Mouse (Mus musculus): ENCODE data around the gene Sf1.
A peak's percentile ranks its signal among the peaks of the same experiment; 100 is the strongest.

Sf1 gene

GRCm38 (mm10) chr19:6375423-6376254 lies 12.1 kb downstream of the Sf1 start:
- no peak for DNase-seq (ENCODE audit: low spot score in 2 of 2)

- no peak for DNase-seq (ENCODE audit: low spot score in 2 of 2)
Measured at GRCm38 (mm10) chr19:6376255-6376564, 12.7 kb downstream of the Sf1 start.

GRCm38 (mm10) chr19:6376643-6377042 lies 13.2 kb downstream of the Sf1 start:
- DNase-seq (ENCODE audit: low spot score in 2 of 2), result no peak

GRCm38 (mm10) chr19:6377327-6378040 lies 14.0 kb downstream of the Sf1 start:
- no peak for DNase-seq (ENCODE audit: low spot score in 2 of 2)

GRCm38 (mm10) chr19:6380411-6381166 lies 17.1 kb downstream of the Sf1 start:
- DNase-seq (ENCODE audit: low spot score in 2 of 2), result no peak

GRCm38 (mm10) chr19:6381238-6381637 lies 17.7 kb downstream of the Sf1 start:
- no peak for DNase-seq (ENCODE audit: low spot score in 2 of 2)

GRCm38 (mm10) chr19:6382323-6382924 lies 18.9 kb downstream of the Sf1 start:
- DNase-seq (ENCODE audit: low spot score in 2 of 2), result no peak

GRCm38 (mm10) chr19:6383470-6383869 lies 20.0 kb downstream of the Sf1 start:
- DNase-seq (ENCODE audit: low spot score in 2 of 2), result no peak

GRCm38 (mm10) chr19:6384128-6384527 lies 20.6 kb downstream of the Sf1 start, which contains the start of gene Pygm:
Gene Pygm, plus strand, starts transcription at chr19:6384399.
- DNase-seq (ENCODE audit: low spot score in 2 of 2), result peak; percentile 71 to 72

GRCm38 (mm10) chr19:6384954-6385353 lies 21.5 kb downstream of the Sf1 start:
- DNase-seq (ENCODE audit: low spot score in 2 of 2), result no peak

- no peak for DNase-seq (ENCODE audit: low spot score in 2 of 2)
Measured at GRCm38 (mm10) chr19:6385419-6385818, 21.9 kb downstream of the Sf1 start.

GRCm38 (mm10) chr19:6385821-6386220 lies 22.3 kb downstream of the Sf1 start:
- DNase-seq (ENCODE audit: low spot score in 2 of 2), result no peak

- no peak for DNase-seq (ENCODE audit: low spot score in 2 of 2)
Measured at GRCm38 (mm10) chr19:6386234-6386633, 22.7 kb downstream of the Sf1 start.

GRCm38 (mm10) chr19:6388006-6388405 lies 24.5 kb downstream of the Sf1 start:
- no peak for DNase-seq (ENCODE audit: low spot score in 2 of 2)

- DNase-seq (ENCODE audit: low spot score in 2 of 2), result no peak
Measured at GRCm38 (mm10) chr19:6389803-6390202, 26.3 kb downstream of the Sf1 start.

GRCm38 (mm10) chr19:6390251-6390650 lies 26.8 kb downstream of the Sf1 start:
- DNase-seq (ENCODE audit: low spot score in 2 of 2), result no peak

- no peak for DNase-seq (ENCODE audit: low spot score in 2 of 2)
Measured at GRCm38 (mm10) chr19:6392743-6393393, 29.4 kb downstream of the Sf1 start.

- no peak for DNase-seq (ENCODE audit: low spot score in 2 of 2)
Measured at GRCm38 (mm10) chr19:6393637-6394036, 30.1 kb downstream of the Sf1 start.

- DNase-seq (ENCODE audit: low spot score in 2 of 2), result no peak
Measured at GRCm38 (mm10) chr19:6396237-6396636, 32.7 kb downstream of the Sf1 start.

- DNase-seq (ENCODE audit: low spot score in 2 of 2), result no peak
Measured at GRCm38 (mm10) chr19:6397582-6398249, 34.2 kb downstream of the Sf1 start.
